Mouse (Mus musculus): Measurements from ENCODE around the gene Zmat3.

Gene Zmat3

GRCm38 (mm10) chr3:32365546-32366245, at the start of gene Zmat3:
TSS of gene Zmat3 (minus strand) at chr3:32366014.
- DNase-seq, result peak; percentile 87

GRCm38 (mm10) chr3:32414381-32414780, 48.6 kb upstream of the Zmat3 start:
- DNase-seq, result no peak

- no peak for DNase-seq
Measured at GRCm38 (mm10) chr3:32412502-32413044, 46.8 kb upstream of the Zmat3 start.

GRCm38 (mm10) chr3:32408811-32409273, 43.0 kb upstream of the Zmat3 start:
- no peak for DNase-seq

GRCm38 (mm10) chr3:32406804-32407203, 41.0 kb upstream of the Zmat3 start:
- DNase-seq, result no peak

GRCm38 (mm10) chr3:32405699-32406098, 39.9 kb upstream of the Zmat3 start:
- no peak for DNase-seq

GRCm38 (mm10) chr3:32402990-32403885, 37.4 kb upstream of the Zmat3 start:
- DNase-seq, result no peak

- no peak for DNase-seq
Measured at GRCm38 (mm10) chr3:32401591-32401990, 35.8 kb upstream of the Zmat3 start.

GRCm38 (mm10) chr3:32399931-32400330, 34.1 kb upstream of the Zmat3 start:
- no peak for DNase-seq

- no peak for DNase-seq
Measured at GRCm38 (mm10) chr3:32399381-32399780, 33.6 kb upstream of the Zmat3 start.

GRCm38 (mm10) chr3:32398623-32399022, 32.8 kb upstream of the Zmat3 start:
- no peak for DNase-seq

- no peak for DNase-seq
Measured at GRCm38 (mm10) chr3:32398175-32398538, 32.3 kb upstream of the Zmat3 start.

- peak; percentile 69 for DNase-seq
Measured at GRCm38 (mm10) chr3:32397461-32398174, 31.8 kb upstream of the Zmat3 start, which contains the start of gene Pik3ca. TSS of gene Pik3ca (plus strand) at chr3:32397671.

GRCm38 (mm10) chr3:32396794-32397460, 31.1 kb upstream of the Zmat3 start:
- peak; percentile 96 for DNase-seq

GRCm38 (mm10) chr3:32395771-32396551, 30.1 kb upstream of the Zmat3 start:
- peak; percentile 38 for DNase-seq

GRCm38 (mm10) chr3:32393986-32394385, 28.2 kb upstream of the Zmat3 start:
- DNase-seq, result no peak

GRCm38 (mm10) chr3:32392841-32393240, 27.0 kb upstream of the Zmat3 start:
- no peak for DNase-seq

GRCm38 (mm10) chr3:32381556-32381955, 15.7 kb upstream of the Zmat3 start:
- no peak for DNase-seq

- DNase-seq, result peak; percentile 18
Measured at GRCm38 (mm10) chr3:32379891-32380290, 14.1 kb upstream of the Zmat3 start.

- no peak for DNase-seq
Measured at GRCm38 (mm10) chr3:32373236-32373635, 7.4 kb upstream of the Zmat3 start.

GRCm38 (mm10) chr3:32372470-32372869, 6.7 kb upstream of the Zmat3 start:
- DNase-seq, result no peak

All from liver (tissue).